Mouse (Mus musculus): ENCODE measurements around the gene Olfr288. TPM values are rescaled to one million over a fixed set of nuclear protein-coding genes. Genes with fewer than 3 reads are reported as not detected.

Olfr288 gene
- not detected in 2 replicates for total RNA-seq (2014; rRNA removed)
- polyA plus RNA-seq (2012; rRNA removed) = not detected in 2 replicates

- H3K36me3 ChIP-seq (ENCODE audit: control insufficient read depth, insufficient read depth, low read length) = no peaks in the 10 kb centered on the region
- H3K4me3 ChIP-seq (ENCODE audit: insufficient read depth, low read depth, low read length) = no peak within 1 kb of the TSS
- no peaks in the 10 kb centered on the region for H3K4me1 ChIP-seq (ENCODE audit: control insufficient read depth, insufficient read depth, low read length)
- H3K27ac ChIP-seq (replicated peaks; ENCODE audit: insufficient read depth, low read depth, low read length) = no peak within 1 kb of the TSS
- DNase-seq (ENCODE audit: extremely low read depth, low read depth, low spot score) = no peak
- TF ChIP-seq CTCF (IDR thresholded peaks at IDR 0.05; ENCODE audit: low read depth, low read length) (no peak), POLR2A (IDR thresholded peaks at IDR 0.05; ENCODE audit: extremely low read depth, insufficient read depth, low read length) (no peak)
- 59% methylated on average over 3 of the region's 3 CpGs for WGBS
- no peak within 1 kb of the TSS for H3K9ac ChIP-seq (ENCODE audit: low read depth, low read length)
- H3K79me2 ChIP-seq (ENCODE audit: control insufficient read depth, insufficient read depth, low read length) = no peaks in the 10 kb centered on the region
- H3K27me3 ChIP-seq (ENCODE audit: control insufficient read depth, insufficient read depth, low read length) = no peaks in the 10 kb centered on the region
Measured at GRCm38 (mm10) chr15:98195442-98195841, at the start of gene Olfr288. Gene Olfr288 (minus strand): TSS chr15:98195542.

DNA sequence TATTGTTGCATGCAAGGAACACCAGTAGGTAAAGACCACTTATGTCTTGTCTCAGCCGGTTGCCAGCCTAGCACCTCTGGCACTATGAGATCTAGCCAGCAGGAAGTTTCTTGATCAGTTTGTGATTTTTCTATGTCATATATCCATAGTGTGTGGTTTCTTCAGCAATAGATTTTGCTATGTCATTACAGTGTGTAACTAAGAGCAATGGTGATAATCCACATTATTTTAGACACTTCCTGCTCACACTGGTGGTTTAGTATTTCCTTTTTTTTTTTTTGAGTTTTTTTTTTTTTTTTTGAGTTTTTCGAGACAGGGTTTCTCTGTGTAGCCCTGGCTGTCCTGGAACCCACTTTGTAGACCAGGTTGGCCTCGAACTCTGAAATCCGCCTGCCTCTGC, 40.1 kb upstream of the Olfr288 start:
- no peak overlapping the region for H3K9ac ChIP-seq (ENCODE audit: low read depth, low read length)
- no peaks in the 10 kb centered on the region for H3K4me1 ChIP-seq (ENCODE audit: control insufficient read depth, insufficient read depth, low read length)
- no peak overlapping the region for H3K4me3 ChIP-seq (ENCODE audit: insufficient read depth, low read depth, low read length)
- no peaks in the 10 kb centered on the region for H3K36me3 ChIP-seq (ENCODE audit: control insufficient read depth, insufficient read depth, low read length)
- 84% methylated on average over 4 of the region's 4 CpGs for WGBS
- no peak for DNase-seq (ENCODE audit: extremely low read depth, low read depth, low spot score)
- no peak overlapping the region for H3K27ac ChIP-seq (replicated peaks; ENCODE audit: insufficient read depth, low read depth, low read length)
- H3K79me2 ChIP-seq (ENCODE audit: control insufficient read depth, insufficient read depth, low read length) = no peaks in the 10 kb centered on the region
- no peaks in the 10 kb centered on the region; the same call in 1 of the 2 replicates for H3K27me3 ChIP-seq (ENCODE audit: control insufficient read depth, insufficient read depth, low read length)
- TF ChIP-seq CTCF (IDR thresholded peaks at IDR 0.05; ENCODE audit: low read depth, low read length) (no peak), POLR2A (IDR thresholded peaks at IDR 0.05; ENCODE audit: extremely low read depth, insufficient read depth, low read length) (no peak)

DNA sequence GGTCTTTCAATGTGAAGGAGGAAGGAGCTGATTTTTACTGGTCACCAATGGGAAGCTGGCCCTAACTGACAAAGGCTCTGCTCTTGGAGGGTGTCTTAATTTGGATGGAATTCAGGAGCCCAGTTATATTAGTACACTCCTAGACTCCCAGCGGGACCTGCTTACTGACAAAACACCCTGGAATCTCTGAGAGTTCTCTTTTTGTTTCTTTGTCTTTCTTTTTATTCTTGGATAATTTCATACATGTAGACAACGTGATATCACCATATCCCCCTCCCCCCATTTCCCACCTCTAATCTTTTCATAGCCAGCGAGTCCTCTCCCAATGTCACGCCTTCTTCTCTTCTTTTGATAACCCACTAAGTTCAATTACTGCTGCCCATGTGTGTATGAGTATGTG, 39.0 kb upstream of the Olfr288 start, which contains the start of gene Olfr286:
TSS of gene Olfr286 (minus strand) at position 101 of the 400 bp plus-strand sequence.
- no peak for DNase-seq (ENCODE audit: extremely low read depth, low read depth, low spot score)
- Histone ChIP-seq H3K36me3 (ENCODE audit: control insufficient read depth, insufficient read depth, low read length) (no peaks in the 10 kb centered on the region), H3K9ac (ENCODE audit: low read depth, low read length) (no peak within 1 kb of the TSS), H3K4me1 (ENCODE audit: control insufficient read depth, insufficient read depth, low read length) (no peaks in the 10 kb centered on the region), H3K4me3 (ENCODE audit: insufficient read depth, low read depth, low read length) (no peak within 1 kb of the TSS), H3K27me3 (ENCODE audit: control insufficient read depth, insufficient read depth, low read length) (no peaks in the 10 kb centered on the region; the same call in 1 of the 2 replicates), H3K79me2 (ENCODE audit: control insufficient read depth, insufficient read depth, low read length) (no peaks in the 10 kb centered on the region), H3K27ac (replicated peaks; ENCODE audit: insufficient read depth, low read depth, low read length) (no peak within 1 kb of the TSS)
- no peak for TF ChIP-seq POLR2A (IDR thresholded peaks at IDR 0.05; ENCODE audit: extremely low read depth, insufficient read depth, low read length)
- no peak for TF ChIP-seq CTCF (IDR thresholded peaks at IDR 0.05; ENCODE audit: low read depth, low read length)
- 80% methylated on average over 4 of the region's 4 CpGs for WGBS

GRCm38 (mm10) chr15:98226096-98226495, 30.8 kb upstream of the Olfr288 start:
- no peak for DNase-seq (ENCODE audit: extremely low read depth, low read depth, low spot score)
- H3K79me2 ChIP-seq (ENCODE audit: control insufficient read depth, insufficient read depth, low read length) = no peaks in the 10 kb centered on the region
- 85% methylated on average over 7 of the region's 7 CpGs for WGBS
- no peak overlapping the region for H3K27ac ChIP-seq (replicated peaks; ENCODE audit: insufficient read depth, low read depth, low read length)
- no peaks in the 10 kb centered on the region for H3K36me3 ChIP-seq (ENCODE audit: control insufficient read depth, insufficient read depth, low read length)
- H3K4me1 ChIP-seq (ENCODE audit: control insufficient read depth, insufficient read depth, low read length) = no peaks in the 10 kb centered on the region
- TF ChIP-seq CTCF (IDR thresholded peaks at IDR 0.05; ENCODE audit: low read depth, low read length) (no peak), POLR2A (IDR thresholded peaks at IDR 0.05; ENCODE audit: extremely low read depth, insufficient read depth, low read length) (no peak)
- no peak overlapping the region for H3K4me3 ChIP-seq (ENCODE audit: insufficient read depth, low read depth, low read length)
- no peak overlapping the region for H3K9ac ChIP-seq (ENCODE audit: low read depth, low read length)
- 0 out of 2 replicates have a peak, but pooled peaks cover 2% of the 10 kb centered on the region for H3K27me3 ChIP-seq (ENCODE audit: control insufficient read depth, insufficient read depth, low read length)

GRCm38 (mm10) chr15:98225610-98226009, 30.3 kb upstream of the Olfr288 start:
- no peak overlapping the region for H3K9ac ChIP-seq (ENCODE audit: low read depth, low read length)
- 0 out of 2 replicates have a peak, but pooled peaks cover 2% of the 10 kb centered on the region for H3K27me3 ChIP-seq (ENCODE audit: control insufficient read depth, insufficient read depth, low read length)
- TF ChIP-seq CTCF (IDR thresholded peaks at IDR 0.05; ENCODE audit: low read depth, low read length) (no peak), POLR2A (IDR thresholded peaks at IDR 0.05; ENCODE audit: extremely low read depth, insufficient read depth, low read length) (no peak)
- no peaks in the 10 kb centered on the region for H3K79me2 ChIP-seq (ENCODE audit: control insufficient read depth, insufficient read depth, low read length)
- no peaks in the 10 kb centered on the region for H3K36me3 ChIP-seq (ENCODE audit: control insufficient read depth, insufficient read depth, low read length)
- no peak overlapping the region for H3K27ac ChIP-seq (replicated peaks; ENCODE audit: insufficient read depth, low read depth, low read length)
- DNase-seq (ENCODE audit: extremely low read depth, low read depth, low spot score) = no peak
- no peak overlapping the region for H3K4me3 ChIP-seq (ENCODE audit: insufficient read depth, low read depth, low read length)
- H3K4me1 ChIP-seq (ENCODE audit: control insufficient read depth, insufficient read depth, low read length) = no peaks in the 10 kb centered on the region
- 54% methylated on average over 16 of the region's 16 CpGs for WGBS

DNA sequence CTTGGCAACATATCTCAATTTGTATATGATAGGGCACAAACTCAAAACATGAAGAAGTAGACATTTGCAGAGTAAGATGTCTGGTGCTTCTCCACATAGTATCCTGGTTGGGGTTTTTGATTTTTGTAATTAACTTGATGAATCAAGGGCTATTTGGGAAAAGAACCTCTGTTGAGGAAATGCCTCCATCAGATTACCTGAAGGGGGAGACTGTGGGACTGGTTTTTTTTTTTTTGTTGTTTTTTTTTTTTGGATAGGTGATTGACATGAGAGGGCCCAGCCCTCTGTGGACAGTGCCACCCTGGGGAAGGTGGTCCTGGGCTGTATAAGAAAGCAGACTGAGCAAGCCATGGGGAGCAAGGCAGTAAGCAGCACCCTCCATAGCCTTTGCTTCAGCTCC, 27.0 kb upstream of the Olfr288 start:
- Histone ChIP-seq H3K4me3 (ENCODE audit: insufficient read depth, low read depth, low read length) (no peak overlapping the region), H3K4me1 (ENCODE audit: control insufficient read depth, insufficient read depth, low read length) (no peaks in the 10 kb centered on the region), H3K79me2 (ENCODE audit: control insufficient read depth, insufficient read depth, low read length) (no peaks in the 10 kb centered on the region), H3K36me3 (ENCODE audit: control insufficient read depth, insufficient read depth, low read length) (no peaks in the 10 kb centered on the region), H3K27ac (replicated peaks; ENCODE audit: insufficient read depth, low read depth, low read length) (no peak overlapping the region), H3K9ac (ENCODE audit: low read depth, low read length) (no peak overlapping the region), H3K27me3 (ENCODE audit: control insufficient read depth, insufficient read depth, low read length) (0 out of 2 replicates have a peak, but pooled peaks cover 2% of the 10 kb centered on the region)
- no peak for TF ChIP-seq POLR2A (IDR thresholded peaks at IDR 0.05; ENCODE audit: extremely low read depth, insufficient read depth, low read length)
- DNase-seq (ENCODE audit: extremely low read depth, low read depth, low spot score) = no peak
